Mouse (Mus musculus): ENCODE results near the gene Anp32e. TPM values are rescaled to one million over a fixed set of nuclear protein-coding genes. Genes with fewer than 3 reads are reported as not detected.
"Not testable (repeated sequence)": the region's sequence is repeated elsewhere in the genome, so short reads cannot be mapped to it uniquely, and the experiment has no call there.

Gene Anp32e
- polyA plus RNA-seq, 1 experiment: 13.1 TPM

GRCm38 (mm10) chr3:95942749-95943148 is 13.7 kb downstream of the Anp32e start:
- no peak for DNase-seq (ENCODE audit: low read depth)

DNA sequence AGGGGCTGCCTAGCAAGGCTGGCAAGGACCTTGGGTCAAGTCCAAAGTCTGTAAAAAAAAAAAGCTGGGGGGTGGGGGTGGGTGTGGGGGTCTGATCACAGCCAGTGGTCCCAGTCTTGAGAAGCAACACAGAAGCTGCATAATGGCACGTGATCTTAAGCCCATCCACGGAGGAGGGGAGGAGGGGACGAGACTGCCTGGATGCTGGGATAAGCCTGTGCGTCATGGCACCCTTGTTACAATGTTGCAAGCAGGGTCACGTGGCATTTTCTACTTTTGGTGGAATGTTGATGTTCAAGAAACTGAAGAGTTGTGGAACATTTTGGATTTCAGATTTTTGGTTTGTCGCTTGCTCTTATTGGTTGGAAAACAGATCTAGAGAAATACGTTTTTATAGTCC is 14.2 kb downstream of the Anp32e start:
- DNase-seq (ENCODE audit: low read depth): no peak

- DNase-seq (ENCODE audit: low read depth): no peak
Observed at GRCm38 (mm10) chr3:95944742-95945141, 15.7 kb downstream of the Anp32e start.

GRCm38 (mm10) chr3:95945731-95946240 is 16.7 kb downstream of the Anp32e start:
- no peak for DNase-seq (ENCODE audit: low read depth)

- DNase-seq (ENCODE audit: low read depth): no peak
Observed at GRCm38 (mm10) chr3:95948325-95948724, 19.3 kb downstream of the Anp32e start.

- DNase-seq (ENCODE audit: low read depth): peak; percentile 63
Observed at GRCm38 (mm10) chr3:95950763-95951551, 21.9 kb downstream of the Anp32e start.

GRCm38 (mm10) chr3:95951566-95951965 is 22.5 kb downstream of the Anp32e start:
- not testable (repeated sequence) for DNase-seq (ENCODE audit: low read depth)

- no peak for DNase-seq (ENCODE audit: low read depth)
Observed at GRCm38 (mm10) chr3:95953023-95953422, 24.0 kb downstream of the Anp32e start.

DNA sequence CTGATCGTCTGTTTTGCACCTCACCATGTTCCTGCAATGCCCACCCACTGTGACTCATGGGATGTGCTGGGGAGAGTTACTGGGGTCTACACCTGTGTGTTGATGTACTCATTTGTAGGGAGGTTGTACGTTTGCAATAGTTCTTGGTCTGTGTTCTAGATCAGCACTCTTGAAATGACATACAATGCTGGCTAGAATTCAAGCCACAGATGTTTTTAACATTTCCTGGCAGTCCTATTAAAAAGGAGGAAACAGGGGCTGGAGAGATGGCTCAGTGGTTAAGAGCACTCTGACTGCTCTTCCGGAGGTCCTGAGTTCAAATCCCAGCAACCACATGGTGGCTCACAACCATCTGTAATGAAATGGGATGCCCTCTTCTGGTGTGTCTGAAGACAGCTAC is 24.5 kb downstream of the Anp32e start:
- DNase-seq (ENCODE audit: low read depth): no peak

GRCm38 (mm10) chr3:95954648-95955173 is 25.7 kb downstream of the Anp32e start:
- not testable (repeated sequence) for DNase-seq (ENCODE audit: low read depth)

GRCm38 (mm10) chr3:95955318-95955717 is 26.3 kb downstream of the Anp32e start:
- DNase-seq (ENCODE audit: low read depth): no peak

- DNase-seq (ENCODE audit: low read depth): no peak
Observed at GRCm38 (mm10) chr3:95957359-95958148, 28.5 kb downstream of the Anp32e start.

DNA sequence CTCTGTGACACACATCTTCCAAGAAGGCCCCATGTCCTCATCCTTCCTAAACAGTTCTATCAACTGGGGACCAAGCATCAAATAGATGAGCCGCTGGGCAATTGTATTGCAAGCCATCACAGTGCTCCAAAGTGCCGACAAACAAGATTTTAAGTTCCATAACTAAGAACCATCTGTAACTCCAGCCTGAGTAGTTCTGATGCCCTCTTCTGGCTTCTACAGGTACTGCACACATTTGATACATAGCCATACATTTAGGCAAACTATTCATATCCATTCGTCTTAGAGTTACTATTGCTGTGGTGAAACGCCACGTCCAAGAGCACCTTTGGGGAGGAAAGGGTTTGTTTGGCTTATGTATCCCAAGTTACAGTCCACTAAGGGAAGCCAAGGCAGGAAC is 30.0 kb downstream of the Anp32e start:
- no peak for DNase-seq (ENCODE audit: low read depth)

DNA sequence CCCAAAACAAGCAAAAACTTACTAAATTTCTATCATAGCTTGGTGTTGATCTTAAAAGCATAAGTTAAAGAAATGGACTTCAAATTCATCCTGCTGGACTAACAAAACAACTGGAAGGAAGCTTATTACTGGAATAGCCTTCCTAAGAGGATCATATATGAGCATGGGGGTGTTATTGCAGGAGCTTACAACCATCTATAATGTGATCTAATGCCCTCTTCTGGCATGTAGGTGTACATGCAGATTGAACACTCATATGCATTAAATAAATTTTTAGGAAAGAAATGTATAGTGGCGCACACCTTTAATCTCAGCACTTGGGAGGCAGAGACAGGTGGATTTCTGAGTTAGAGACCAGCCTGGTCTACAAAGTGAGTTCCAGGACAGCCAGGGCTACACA is 30.8 kb downstream of the Anp32e start:
- DNase-seq (ENCODE audit: low read depth): no peak

DNA sequence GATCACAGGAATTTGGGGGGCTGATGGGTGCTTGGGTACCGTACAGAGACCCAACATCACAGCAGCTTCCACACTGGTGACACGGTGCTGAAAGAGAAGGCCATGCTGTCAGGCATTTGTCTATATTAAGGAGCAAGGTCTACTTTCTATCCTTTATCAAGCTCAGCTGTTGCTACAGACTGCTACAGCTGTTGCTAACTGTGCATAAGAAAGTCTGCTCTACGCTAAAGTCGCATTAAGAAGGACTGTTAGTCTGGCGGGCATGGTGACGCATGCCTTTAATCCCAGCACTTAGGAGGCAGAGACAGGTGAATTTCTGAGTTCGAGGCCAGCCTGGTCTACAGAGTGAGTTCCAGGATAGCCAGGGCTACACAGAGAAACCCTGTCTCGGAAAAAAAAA is 33.1 kb downstream of the Anp32e start:
- not testable (repeated sequence) for DNase-seq (ENCODE audit: low read depth)

GRCm38 (mm10) chr3:95963230-95963629 is 34.2 kb downstream of the Anp32e start:
- no peak for DNase-seq (ENCODE audit: low read depth)

GRCm38 (mm10) chr3:95963681-95964080 is 34.6 kb downstream of the Anp32e start:
- no peak for DNase-seq (ENCODE audit: low read depth)

DNA sequence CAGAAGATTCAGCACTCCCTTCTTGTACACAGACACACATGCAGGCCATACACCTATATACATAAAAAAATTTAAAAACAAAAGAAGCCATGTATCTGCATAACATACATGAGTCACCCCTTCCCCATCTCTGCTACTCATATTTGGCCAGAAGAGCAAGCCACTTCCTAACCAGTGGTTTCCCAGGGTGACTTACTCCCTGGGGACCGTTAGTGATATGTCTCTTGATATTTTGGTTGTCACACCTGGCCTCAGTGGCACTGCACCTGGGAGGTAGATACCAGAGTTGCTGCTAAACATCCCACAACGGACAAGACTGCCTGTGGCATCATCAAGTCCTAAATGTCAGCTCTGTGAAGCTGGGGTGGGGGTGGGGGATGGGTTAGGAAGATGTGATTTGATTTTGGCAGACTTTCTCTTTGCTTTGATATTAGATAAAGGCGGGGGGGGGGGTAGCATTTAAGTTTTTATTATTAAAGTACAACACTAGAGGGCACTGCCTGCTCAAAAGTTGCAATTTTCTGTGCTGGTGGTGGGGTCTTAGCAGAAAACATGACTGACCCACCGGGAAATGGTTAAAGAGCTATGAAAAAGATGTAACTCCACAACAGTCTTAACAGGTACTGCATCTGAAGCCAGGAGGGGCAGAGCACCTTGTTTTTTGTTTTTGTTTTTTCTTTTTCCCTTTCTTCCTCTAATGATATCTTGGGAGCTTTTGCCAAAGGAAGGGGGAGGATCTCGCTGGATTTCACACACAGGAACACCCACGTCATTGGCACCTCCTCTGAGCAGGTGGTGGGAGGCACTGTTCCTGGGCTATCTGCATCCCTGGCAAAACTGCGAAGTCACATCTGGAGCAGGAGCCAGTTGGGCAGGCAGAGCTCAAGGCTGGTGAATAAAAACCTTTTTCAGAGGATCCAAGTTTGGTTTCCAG is 36.7 kb downstream of the Anp32e start:
- no peak for DNase-seq (ENCODE audit: low read depth)

DNA sequence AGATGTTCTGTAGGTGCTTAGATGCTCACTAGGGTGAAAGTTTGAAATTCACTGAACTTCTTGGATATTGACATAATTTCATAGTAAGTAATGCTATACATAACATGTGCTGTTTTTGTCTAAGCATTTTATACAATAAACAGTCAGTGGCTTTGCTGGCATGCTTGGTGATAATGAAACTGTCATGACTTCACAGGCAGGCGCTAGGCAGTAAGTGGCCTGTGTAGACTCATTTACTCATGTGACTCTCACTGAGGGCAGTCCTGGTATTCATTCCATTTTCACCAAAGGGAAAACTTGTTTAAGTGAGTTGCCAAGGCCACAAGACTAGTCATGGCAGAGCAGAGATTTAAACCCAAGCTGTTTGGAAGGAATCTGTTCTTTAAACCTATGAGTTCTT is 40.2 kb downstream of the Anp32e start:
- DNase-seq (ENCODE audit: low read depth): no peak

GRCm38 (mm10) chr3:95970661-95971060 is 41.6 kb downstream of the Anp32e start:
- DNase-seq (ENCODE audit: low read depth): not testable (repeated sequence)

GRCm38 (mm10) chr3:95972251-95972872 is 43.3 kb downstream of the Anp32e start:
- DNase-seq (ENCODE audit: low read depth): no peak

Data from gonadal fat pad, adult 2 months (tissue).